Mouse (Mus musculus): ENCODE measurements around the gene Cfap99. TPM values are rescaled to one million over a fixed set of nuclear protein-coding genes. Genes with fewer than 3 reads are reported as not detected.

Gene Cfap99
- total and polyA plus RNA-seq, 3 experiments = not detected

GRCm38 (mm10) chr5:34287001-34287837 is 1.2 kb upstream of the Cfap99 start:
- Histone ChIP-seq H3K4me1 (ENCODE audit: control insufficient read depth in 1 of 2, insufficient read depth in 2 of 2, low read length in 2 of 2) (no peaks in the 10 kb centered on the region), H3K79me2 (ENCODE audit: control insufficient read depth, insufficient read depth, low read length, poor library complexity) (no peaks in the 10 kb centered on the region), H3K9ac (ENCODE audit: control insufficient read depth, low read depth, low read length, poor library complexity, severe bottlenecking) (no peak overlapping the region), H3K9me3 (replicated peaks; ENCODE audit: insufficient read depth, low read length) (no peaks in the 10 kb centered on the region), H3K36me3 (ENCODE audit: control insufficient read depth in 1 of 2, insufficient read depth in 2 of 2, low read length in 2 of 2) (no peaks in the 10 kb centered on the region), H3K27me3 (ENCODE audit: control insufficient read depth in 1 of 2, insufficient read depth in 2 of 2, low read length in 2 of 2) (peaks cover 8 to 13% of the 10 kb centered on the region in 2 experiments; a peak in 3 of 4 replicates), H3K27ac (ENCODE audit: control insufficient read depth, low read depth, low read length) (no peak overlapping the region), H3K4me3 (ENCODE audit: control insufficient read depth in 1 of 2, insufficient read depth in 1 of 2, low read depth in 2 of 2, low read length in 2 of 2) (no peak overlapping the region)
- no peak for TF ChIP-seq GABPA (IDR thresholded peaks at IDR 0.05; ENCODE audit: low read depth, low read length)
- no peak for TF ChIP-seq TBP (IDR thresholded peaks at IDR 0.05; ENCODE audit: low read depth, low read length)
- TF ChIP-seq MAFK (IDR thresholded peaks at IDR 0.05; ENCODE audit: borderline replicate concordance, low read depth, low read length) = no peak
- no peak for TF ChIP-seq NRF1 (IDR thresholded peaks at IDR 0.05; ENCODE audit: insufficient read depth, low read depth, low read length, poor library complexity, severe bottlenecking)
- TF ChIP-seq MEF2A (IDR thresholded peaks at IDR 0.05; ENCODE audit: extremely low read depth, insufficient replicate concordance, low read depth, low read length, poor library complexity, severe bottlenecking) = no peak
- TF ChIP-seq POLR2AphosphoS5 (IDR thresholded peaks at IDR 0.05; ENCODE audit: borderline replicate concordance, low read depth, low read length) = no peak
- no peak for TF ChIP-seq ZC3H11A (IDR thresholded peaks at IDR 0.05; ENCODE audit: low read depth, low read length)
- no peak for TF ChIP-seq POLR2A (IDR thresholded peaks at IDR 0.05; ENCODE audit: control insufficient read depth in 1 of 2, insufficient read depth in 1 of 2, low read depth in 1 of 2, low read length in 2 of 2, poor library complexity in 1 of 2)
- no peak for TF ChIP-seq ETS1 (IDR thresholded peaks at IDR 0.05; ENCODE audit: low read depth, low read length)
- no peak for DNase-seq (ENCODE audit: low read depth, low spot score)

DNA sequence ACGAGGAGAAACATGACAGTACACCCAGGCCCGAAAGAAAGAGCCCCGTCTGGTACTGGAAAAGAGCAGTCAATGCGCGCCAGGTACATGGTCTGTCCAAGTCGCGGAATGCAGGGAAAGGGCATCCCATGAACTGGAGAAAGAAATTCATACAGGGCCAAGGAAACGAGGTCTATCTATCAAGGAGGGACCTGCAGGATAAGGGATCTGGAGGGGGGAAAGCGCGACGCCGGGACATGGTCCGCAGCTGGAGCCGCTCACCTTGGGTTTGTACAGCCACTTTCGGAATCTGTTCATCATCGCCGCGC is 608 bp upstream of the Cfap99 start:
- TF ChIP-seq SMC3 (IDR thresholded peaks at IDR 0.05; ENCODE audit: low read depth, low read length) = no peak
- TF ChIP-seq MAZ (IDR thresholded peaks at IDR 0.05; ENCODE audit: low read depth, low read length) = no peak
- TF ChIP-seq BHLHE40 (IDR thresholded peaks at IDR 0.05; ENCODE audit: borderline replicate concordance, low read depth, low read length) = no peak
- no peak for TF ChIP-seq USF2 (IDR thresholded peaks at IDR 0.05; ENCODE audit: borderline replicate concordance in 1 of 2, insufficient read depth in 1 of 2, low read depth in 1 of 2, low read length in 2 of 2)
- TF ChIP-seq TBP (IDR thresholded peaks at IDR 0.05; ENCODE audit: low read depth, low read length) = no peak
- TF ChIP-seq USF1 (IDR thresholded peaks at IDR 0.05; ENCODE audit: low read depth, low read length) = no peak
- TF ChIP-seq MAX (IDR thresholded peaks at IDR 0.05; ENCODE audit: low read length) = no peak
- TF ChIP-seq CTCF (IDR thresholded peaks at IDR 0.05 in 2 of 3, conservative IDR thresholded peaks at IDR 0.05 in 1 of 3; ENCODE audit: control insufficient read depth in 1 of 3, insufficient read depth in 1 of 3, low read depth in 2 of 3, low read length in 3 of 3, poor library complexity in 1 of 3, severe bottlenecking in 1 of 3) = no peak
- TF ChIP-seq NRF1 (IDR thresholded peaks at IDR 0.05; ENCODE audit: insufficient read depth, low read depth, low read length, poor library complexity, severe bottlenecking) = no peak
- no peak for TF ChIP-seq MAFK (IDR thresholded peaks at IDR 0.05; ENCODE audit: borderline replicate concordance, low read depth, low read length)
- no peak for TF ChIP-seq CHD1 (IDR thresholded peaks at IDR 0.05; ENCODE audit: low read depth, low read length)
- TF ChIP-seq ZNF384 (IDR thresholded peaks at IDR 0.05; ENCODE audit: low read depth, low read length) = no peak
- no peak for TF ChIP-seq MYC (IDR thresholded peaks at IDR 0.05; ENCODE audit: low read depth, low read length)
- no peaks in the 10 kb centered on the region for H3K79me2 ChIP-seq (ENCODE audit: control insufficient read depth, insufficient read depth, low read length, poor library complexity)
- no peaks in the 10 kb centered on the region for H3K9me3 ChIP-seq (replicated peaks; ENCODE audit: insufficient read depth, low read length)
- DNase-seq (ENCODE audit: low read depth, low spot score) = no peak
- no peaks in the 10 kb centered on the region for H3K4me1 ChIP-seq (ENCODE audit: control insufficient read depth in 1 of 2, insufficient read depth in 2 of 2, low read length in 2 of 2)
- H3K9ac ChIP-seq (ENCODE audit: control insufficient read depth, low read depth, low read length, poor library complexity, severe bottlenecking) = no peak overlapping the region
- no peaks in the 10 kb centered on the region for H3K36me3 ChIP-seq (ENCODE audit: control insufficient read depth in 1 of 2, insufficient read depth in 2 of 2, low read length in 2 of 2)
- peaks cover 8 to 13% of the 10 kb centered on the region in 2 experiments; a peak in 3 of 4 replicates for H3K27me3 ChIP-seq (ENCODE audit: control insufficient read depth in 1 of 2, insufficient read depth in 2 of 2, low read length in 2 of 2)
- H3K4me3 ChIP-seq (ENCODE audit: control insufficient read depth in 1 of 2, insufficient read depth in 1 of 2, low read depth in 2 of 2, low read length in 2 of 2) = no peak overlapping the region
- H3K27ac ChIP-seq (ENCODE audit: control insufficient read depth, low read depth, low read length) = no peak overlapping the region
